Mouse (Mus musculus): ENCODE results near the gene Ptf1a.

The Ptf1a gene

GRCm38 (mm10) chr2:19444931-19445831 is at the start of gene Ptf1a:
Ptf1a (plus strand) TSS chr2:19445663.
- no peak for TF ChIP-seq GATA4 (IDR thresholded peaks at IDR 0.05; ENCODE audit: insufficient replicate concordance, low read length)

GRCm38 (mm10) chr2:19405409-19405808 is 40.1 kb upstream of the Ptf1a start:
- no peak for TF ChIP-seq GATA4 (IDR thresholded peaks at IDR 0.05; ENCODE audit: insufficient replicate concordance, low read length)

GRCm38 (mm10) chr2:19406531-19406930 is 38.9 kb upstream of the Ptf1a start:
- no peak for TF ChIP-seq GATA4 (IDR thresholded peaks at IDR 0.05; ENCODE audit: insufficient replicate concordance, low read length)

GRCm38 (mm10) chr2:19414222-19414965 is 31.1 kb upstream of the Ptf1a start:
- TF ChIP-seq GATA4 (IDR thresholded peaks at IDR 0.05; ENCODE audit: insufficient replicate concordance, low read length), result no peak

GRCm38 (mm10) chr2:19415063-19415521 is 30.4 kb upstream of the Ptf1a start:
- TF ChIP-seq GATA4 (IDR thresholded peaks at IDR 0.05; ENCODE audit: insufficient replicate concordance, low read length), result no peak

GRCm38 (mm10) chr2:19416066-19416465 is 29.4 kb upstream of the Ptf1a start:
- TF ChIP-seq GATA4 (IDR thresholded peaks at IDR 0.05; ENCODE audit: insufficient replicate concordance, low read length), result no peak

GRCm38 (mm10) chr2:19419686-19420345 is 25.6 kb upstream of the Ptf1a start:
- TF ChIP-seq GATA4 (IDR thresholded peaks at IDR 0.05; ENCODE audit: insufficient replicate concordance, low read length), result no peak

- no peak for TF ChIP-seq GATA4 (IDR thresholded peaks at IDR 0.05; ENCODE audit: insufficient replicate concordance, low read length)
Measured at GRCm38 (mm10) chr2:19422226-19422625, 23.2 kb upstream of the Ptf1a start.

GRCm38 (mm10) chr2:19423086-19423485 is 22.4 kb upstream of the Ptf1a start:
- TF ChIP-seq GATA4 (IDR thresholded peaks at IDR 0.05; ENCODE audit: insufficient replicate concordance, low read length), result no peak

GRCm38 (mm10) chr2:19429031-19429430 is 16.4 kb upstream of the Ptf1a start:
- TF ChIP-seq GATA4 (IDR thresholded peaks at IDR 0.05; ENCODE audit: insufficient replicate concordance, low read length), result no peak

GRCm38 (mm10) chr2:19429691-19430690 is 15.5 kb upstream of the Ptf1a start:
- no peak for TF ChIP-seq GATA4 (IDR thresholded peaks at IDR 0.05; ENCODE audit: insufficient replicate concordance, low read length)

- no peak for TF ChIP-seq GATA4 (IDR thresholded peaks at IDR 0.05; ENCODE audit: insufficient replicate concordance, low read length)
Measured at GRCm38 (mm10) chr2:19430746-19431145, 14.7 kb upstream of the Ptf1a start.

- no peak for TF ChIP-seq GATA4 (IDR thresholded peaks at IDR 0.05; ENCODE audit: insufficient replicate concordance, low read length)
Measured at GRCm38 (mm10) chr2:19431186-19431585, 14.3 kb upstream of the Ptf1a start.

GRCm38 (mm10) chr2:19431614-19432323 is 13.7 kb upstream of the Ptf1a start:
- no peak for TF ChIP-seq GATA4 (IDR thresholded peaks at IDR 0.05; ENCODE audit: insufficient replicate concordance, low read length)
